Mouse (Mus musculus) E14TG2a.4 (cell line): ENCODE measurements around the gene Xylb.

Experiments
- H3K27me3 ChIP-seq: 2 replicates; pipeline ENCODE4 v1.6.1; 2014; ENCODE audit warnings: low read length, control low read depth; ENCODE audit not compliant: insufficient read depth
- H3K36me3 ChIP-seq: 2 replicates; pipeline ENCODE4 v1.6.1; 2014; ENCODE audit warnings: low read length, control low read depth; ENCODE audit not compliant: insufficient read depth
- H3K4me1 ChIP-seq: replicated peaks from 2 replicates; pipeline ENCODE4 v1.6.1; 2014; ENCODE audit warnings: low read depth, low read length, control low read depth
- H3K4me3 ChIP-seq: replicated peaks from 2 replicates; pipeline ENCODE4 v1.5.1; 2014; ENCODE audit warnings: mild to moderate bottlenecking, low read length
- H3K9me3 ChIP-seq: 2 replicates; pipeline ENCODE4 v1.6.1; 2014; ENCODE audit warnings: low read length, control low read depth
- CTCF ChIP-seq: conservative IDR thresholded peaks from 2 replicates; pipeline ENCODE4 v1.5.1; 2014; ENCODE audit warnings: low read length
- NANOG ChIP-seq: IDR thresholded peaks from 2 replicates; pipeline ENCODE4 v1.6.1; 2014; ENCODE audit warnings: borderline replicate concordance, low read length, mixed read lengths
- POU5F1 ChIP-seq: IDR thresholded peaks from 2 replicates; pipeline ENCODE4 v1.6.1; 2014; ENCODE audit warnings: low read length, borderline replicate concordance

Xylb gene

GRCm38 (mm10) chr9:119438065-119438464 lies 80.9 kb downstream of the Xylb start:
- Histone ChIP-seq H3K4me3 (no peak overlapping the region), H3K27me3 (no peaks in the 10 kb centered on the region), H3K4me1 (peaks cover 34% of the 10 kb centered on the region), H3K9me3 (no peaks in the 10 kb centered on the region), H3K36me3 (peaks cover 61% of the 10 kb centered on the region)
- TF ChIP-seq POU5F1: no peak
- no peak for TF ChIP-seq CTCF
- TF ChIP-seq NANOG: no peak

- H3K9me3 ChIP-seq: no peaks in the 10 kb centered on the region
- H3K36me3 ChIP-seq: peaks cover 57% of the 10 kb centered on the region
- no peak overlapping the region for H3K4me3 ChIP-seq
- H3K27me3 ChIP-seq: no peaks in the 10 kb centered on the region
- H3K4me1 ChIP-seq: peaks cover 30% of the 10 kb centered on the region
- no peak for TF ChIP-seq NANOG
- no peak for TF ChIP-seq POU5F1
- no peak for TF ChIP-seq CTCF
Observed at GRCm38 (mm10) chr9:119438498-119439000, 81.4 kb downstream of the Xylb start.
